Mouse (Mus musculus): ENCODE data around the gene Pga5. TPM values are rescaled to one million over a fixed set of nuclear protein-coding genes. Genes with fewer than 3 reads are reported as not detected.

Gene Pga5
- total RNA-seq, 2 experiments from 2014 or later: not detected

DNA sequence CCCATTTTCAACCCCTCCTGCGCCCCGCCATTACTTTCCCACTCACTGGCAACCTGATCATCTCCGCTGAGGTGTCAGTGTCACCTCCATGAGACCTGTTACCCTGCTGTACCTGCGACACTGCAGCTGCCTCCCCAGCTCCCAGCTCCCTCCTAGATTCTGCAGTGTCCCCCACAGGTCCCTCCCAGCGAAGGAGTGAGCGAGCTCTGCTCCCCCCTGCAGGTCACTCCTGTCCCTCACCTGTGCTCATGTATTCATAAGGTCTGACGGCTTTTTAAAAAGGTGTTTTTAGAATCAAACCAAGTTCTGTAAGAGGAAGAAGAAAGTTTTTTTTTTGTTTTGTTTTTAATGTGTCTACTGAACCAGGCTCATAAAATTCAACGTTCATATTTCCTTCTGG, 24.3 kb upstream of the Pga5 start:
- no peak for DNase-seq

DNA sequence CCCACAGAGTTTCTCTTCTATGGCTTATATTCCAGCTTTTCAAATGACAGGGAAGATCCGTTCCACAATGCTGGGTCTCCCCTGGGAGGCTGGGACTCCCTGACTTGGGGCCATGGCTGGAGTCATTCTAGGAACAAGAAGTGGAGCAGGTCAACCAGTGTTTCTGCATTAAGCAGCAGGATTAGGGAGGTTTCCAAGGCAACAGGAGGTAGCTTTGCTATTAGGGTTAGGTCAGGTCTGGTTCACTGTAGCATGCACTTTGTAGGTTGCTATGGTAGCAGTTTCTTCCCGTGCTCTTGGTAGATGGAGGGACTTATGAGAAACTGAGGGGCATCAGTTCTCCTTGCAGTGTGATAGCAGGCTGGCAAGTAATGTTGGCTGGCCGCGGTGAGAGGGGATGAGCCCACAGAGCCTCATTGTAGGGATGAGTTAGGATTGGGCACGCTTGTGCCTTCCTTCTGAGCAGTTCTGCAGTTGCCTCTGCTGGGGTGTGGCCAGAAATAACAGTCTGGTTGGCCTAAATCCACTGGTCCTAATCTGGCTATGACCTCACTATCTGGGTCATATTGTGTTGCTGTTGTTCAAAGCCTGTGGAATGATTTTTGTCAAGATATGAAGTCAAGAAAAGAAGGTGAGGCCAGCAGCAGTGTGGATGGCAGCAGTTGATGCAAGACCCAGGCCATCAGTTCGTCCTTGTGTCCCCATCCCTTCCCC, 23.3 kb upstream of the Pga5 start:
- DNase-seq: peak; percentile 44

DNA sequence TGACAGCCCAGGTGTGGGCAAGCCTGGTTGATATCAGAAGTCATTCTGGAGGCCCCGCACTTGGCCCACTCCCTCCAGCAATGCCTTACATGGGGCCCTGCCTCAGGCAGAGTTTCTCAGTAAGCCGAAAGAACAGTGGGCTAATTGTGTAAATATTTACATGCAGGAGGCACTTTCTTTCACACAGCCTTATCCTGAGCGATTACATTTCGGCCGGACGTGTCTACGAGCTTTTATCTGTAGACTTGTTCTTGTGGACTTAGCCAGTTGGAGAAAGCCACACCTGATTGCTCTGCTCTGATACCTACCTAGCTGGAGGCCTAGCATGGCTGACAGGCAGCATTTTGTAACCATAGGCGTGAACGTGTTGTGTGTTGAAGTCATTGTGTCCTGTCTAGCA, 22.0 kb upstream of the Pga5 start:
- DNase-seq: no peak

DNA sequence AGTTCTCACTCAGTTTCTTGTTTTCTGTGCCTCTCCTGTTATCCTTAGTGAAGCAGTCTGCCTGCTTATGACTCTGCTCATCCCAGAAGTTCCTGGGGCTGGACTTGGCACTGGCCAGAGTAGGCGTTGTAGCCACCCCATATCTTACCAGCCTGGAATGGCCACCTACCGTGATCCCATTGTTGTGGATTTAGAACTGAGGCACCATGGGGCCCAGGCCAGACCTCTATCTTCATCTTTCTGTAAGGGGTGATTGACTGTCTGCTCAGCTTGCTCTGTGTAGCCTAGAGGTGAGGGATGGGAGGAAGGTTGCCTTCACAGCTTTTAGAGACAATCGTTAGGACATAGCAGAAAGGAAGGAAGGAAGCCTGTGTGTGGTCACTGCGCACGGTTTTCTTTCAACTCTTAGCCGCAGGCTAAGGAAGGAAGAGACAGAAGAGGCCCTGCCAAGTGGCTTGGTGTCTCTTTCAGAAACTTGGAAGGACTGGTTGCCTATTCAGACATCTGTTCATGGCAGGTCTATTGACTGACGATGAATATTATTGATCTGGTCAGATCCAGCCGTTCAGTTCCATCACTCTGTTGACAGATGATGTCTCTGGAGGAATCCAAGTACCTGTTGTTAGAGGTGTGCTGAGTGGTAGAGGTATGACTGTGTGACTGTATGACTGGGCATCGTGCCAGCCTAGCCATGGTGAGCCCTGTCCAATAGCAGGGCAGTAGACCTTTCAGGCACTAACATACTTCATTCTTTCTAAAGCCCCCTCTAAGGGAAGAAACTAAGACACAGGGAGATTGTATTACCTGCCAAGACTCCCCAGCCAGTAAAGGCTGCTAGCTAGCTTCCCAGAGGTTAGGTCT, 20.5 kb upstream of the Pga5 start:
- no peak for DNase-seq

DNA sequence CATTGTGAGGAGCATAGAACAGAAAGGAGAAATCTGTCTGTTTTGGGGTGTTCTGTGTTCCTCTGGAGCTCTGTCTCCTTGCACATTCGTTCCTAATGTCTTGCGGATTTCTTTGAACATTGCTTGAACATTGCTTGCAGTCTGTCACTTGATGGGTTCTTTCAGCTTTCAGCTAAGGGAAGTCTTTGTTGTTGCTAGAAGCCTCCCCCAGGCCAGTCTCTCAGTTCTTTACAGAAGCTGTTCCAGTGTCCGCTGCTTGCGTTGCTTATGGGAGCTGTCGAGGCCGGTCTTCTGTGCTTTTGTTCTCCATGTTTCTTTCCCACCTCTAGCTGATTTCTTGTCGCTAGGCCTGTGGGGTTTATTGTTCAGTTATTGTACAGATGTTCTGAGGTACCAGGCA, 17.9 kb upstream of the Pga5 start:
- no peak for DNase-seq

DNA sequence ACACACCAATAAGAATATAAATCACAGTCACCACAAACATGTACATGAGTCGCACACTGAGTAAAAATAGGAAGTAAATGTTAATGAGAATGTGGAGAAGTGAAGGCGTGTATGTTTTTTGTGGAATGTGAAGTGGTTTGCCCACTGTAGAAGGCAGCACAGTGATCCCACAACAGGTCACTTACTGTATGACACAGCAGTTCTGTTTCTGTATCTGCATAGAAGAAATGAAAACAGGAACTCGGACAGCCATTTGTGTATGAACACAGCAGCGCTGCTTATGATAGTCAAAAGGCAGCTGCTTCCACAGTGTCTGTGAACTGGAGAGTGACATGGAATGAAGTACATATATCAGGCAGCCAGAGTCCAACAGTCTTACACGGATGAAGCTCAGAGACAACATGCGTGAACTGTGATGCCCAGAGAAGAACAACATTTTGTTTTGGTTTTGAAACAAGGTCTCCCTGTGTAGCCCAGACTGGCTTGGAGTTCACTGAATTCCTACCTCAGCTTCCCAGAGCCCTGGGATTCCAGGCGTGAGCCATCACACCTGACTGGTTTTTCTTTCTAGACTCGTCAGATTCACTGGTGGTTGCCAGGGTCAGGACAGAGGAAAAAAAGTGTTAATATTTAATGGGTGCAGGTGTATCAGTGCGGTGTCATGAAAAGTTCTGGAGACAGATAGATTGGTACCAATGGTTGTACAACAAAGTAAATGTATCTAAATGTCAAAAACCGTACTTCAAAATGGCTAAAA, 16.2 kb upstream of the Pga5 start:
- DNase-seq: no peak

DNA sequence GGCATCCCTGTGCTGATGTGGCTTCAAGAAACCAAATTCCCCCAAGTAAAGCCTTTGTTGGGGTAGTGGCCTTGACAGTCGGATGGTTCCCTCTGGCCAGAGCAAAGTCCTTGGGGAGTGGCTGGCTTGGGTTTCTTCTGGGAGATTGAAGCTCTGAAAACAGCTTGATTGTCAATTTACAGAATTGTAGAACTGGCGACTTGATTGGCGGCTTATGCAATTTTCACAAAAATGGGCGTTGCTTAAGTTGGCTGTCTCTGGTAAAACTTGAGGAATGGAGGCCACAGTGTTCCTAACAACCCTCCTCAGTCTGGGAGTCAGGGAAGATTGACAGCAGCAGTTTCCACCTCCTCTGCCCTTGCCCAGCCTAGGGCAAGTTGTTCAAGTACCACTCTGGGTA, 14.5 kb upstream of the Pga5 start:
- DNase-seq: no peak

DNA sequence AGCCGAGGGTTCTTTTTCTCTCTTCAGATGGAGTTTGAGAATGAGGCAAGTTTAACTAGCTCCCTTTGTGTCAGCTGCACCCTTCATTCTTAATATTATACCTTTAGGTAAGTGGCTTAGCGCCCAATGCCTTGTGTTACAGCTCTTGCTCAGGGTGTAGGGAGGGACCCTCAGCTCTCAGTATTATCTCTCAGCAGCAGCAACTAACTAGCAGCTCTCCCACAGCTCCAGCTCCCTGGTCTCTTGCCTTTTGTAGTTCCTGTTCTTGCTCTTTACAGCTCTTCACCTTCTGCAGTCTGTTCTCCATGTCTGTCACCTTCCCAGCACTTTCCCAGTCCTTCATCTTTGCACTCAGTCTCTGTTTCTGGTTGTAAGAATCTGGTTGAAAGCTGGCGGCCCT, 13.8 kb upstream of the Pga5 start:
- DNase-seq: no peak

DNA sequence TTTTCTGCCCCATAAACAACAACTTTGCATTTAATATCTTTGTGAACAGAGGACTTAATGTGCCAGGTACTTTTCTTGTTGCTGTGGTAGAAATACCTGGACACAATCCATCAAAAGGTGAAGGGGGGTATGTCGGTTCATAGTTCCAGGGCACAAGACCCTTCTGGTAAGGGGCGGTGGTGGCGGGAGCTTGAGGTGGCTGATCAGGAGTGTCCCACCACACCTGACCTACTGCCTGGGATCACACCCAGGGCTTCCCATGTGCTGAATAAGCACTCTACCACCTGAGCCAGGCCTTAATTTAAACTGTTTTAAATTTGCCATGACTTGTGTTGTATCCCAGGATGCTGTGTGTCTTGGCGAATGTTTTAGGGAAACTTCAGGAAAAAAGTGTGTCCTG, 13.2 kb upstream of the Pga5 start:
- no peak for DNase-seq

DNA sequence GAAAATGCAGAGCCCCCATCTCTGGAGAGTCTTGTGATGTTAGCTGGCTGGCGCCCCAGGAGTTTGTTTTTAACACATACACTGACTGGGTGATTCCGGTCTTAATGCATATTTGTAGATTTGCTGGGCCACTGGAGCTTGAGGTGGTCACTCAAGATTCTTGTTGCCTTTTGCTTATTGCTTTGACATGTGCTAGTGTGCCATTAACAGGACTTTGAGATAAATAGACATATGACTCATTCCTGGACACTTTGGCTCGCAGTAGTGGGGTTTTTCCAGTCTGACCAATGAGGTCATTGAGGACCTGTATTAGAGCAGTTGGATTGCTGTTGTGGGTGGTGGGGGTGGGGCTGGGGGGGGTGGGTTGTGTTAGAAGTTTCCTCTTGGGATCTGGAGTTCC, 12.5 kb upstream of the Pga5 start:
- no peak for DNase-seq

DNA sequence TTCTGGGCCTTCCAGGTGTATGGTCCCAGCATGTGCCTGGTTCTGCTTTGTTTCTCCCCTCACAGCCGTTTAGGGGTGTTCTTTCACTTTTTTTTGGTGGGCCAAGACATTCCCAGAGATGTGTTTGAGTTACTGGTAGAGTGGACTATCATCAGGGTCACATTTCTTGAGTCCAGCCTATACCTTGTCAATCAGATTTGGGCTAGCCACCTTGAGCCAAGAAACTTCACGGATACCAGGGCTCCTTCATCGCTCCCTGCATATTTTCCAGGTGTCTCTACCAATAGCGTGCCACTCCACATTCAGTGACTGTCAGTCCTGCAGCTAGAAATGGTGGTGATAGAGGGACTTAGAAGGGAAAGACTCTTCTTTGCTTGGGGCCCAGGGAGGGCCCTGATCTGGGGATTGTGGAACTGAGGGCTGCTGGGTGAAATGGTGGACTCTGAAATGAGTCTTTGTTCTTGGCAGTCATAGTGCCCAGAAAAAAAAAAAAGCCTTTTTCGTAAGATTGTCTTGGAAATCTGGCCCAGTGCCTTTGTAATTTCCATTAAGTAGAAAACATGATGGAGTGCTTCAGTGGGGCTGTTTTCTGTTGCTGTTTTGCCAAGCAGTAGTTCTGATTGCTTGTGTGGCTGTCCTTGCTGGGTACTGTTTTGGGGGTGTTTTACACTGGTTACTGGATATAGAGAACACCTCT, 11.7 kb upstream of the Pga5 start:
- no peak for DNase-seq

DNA sequence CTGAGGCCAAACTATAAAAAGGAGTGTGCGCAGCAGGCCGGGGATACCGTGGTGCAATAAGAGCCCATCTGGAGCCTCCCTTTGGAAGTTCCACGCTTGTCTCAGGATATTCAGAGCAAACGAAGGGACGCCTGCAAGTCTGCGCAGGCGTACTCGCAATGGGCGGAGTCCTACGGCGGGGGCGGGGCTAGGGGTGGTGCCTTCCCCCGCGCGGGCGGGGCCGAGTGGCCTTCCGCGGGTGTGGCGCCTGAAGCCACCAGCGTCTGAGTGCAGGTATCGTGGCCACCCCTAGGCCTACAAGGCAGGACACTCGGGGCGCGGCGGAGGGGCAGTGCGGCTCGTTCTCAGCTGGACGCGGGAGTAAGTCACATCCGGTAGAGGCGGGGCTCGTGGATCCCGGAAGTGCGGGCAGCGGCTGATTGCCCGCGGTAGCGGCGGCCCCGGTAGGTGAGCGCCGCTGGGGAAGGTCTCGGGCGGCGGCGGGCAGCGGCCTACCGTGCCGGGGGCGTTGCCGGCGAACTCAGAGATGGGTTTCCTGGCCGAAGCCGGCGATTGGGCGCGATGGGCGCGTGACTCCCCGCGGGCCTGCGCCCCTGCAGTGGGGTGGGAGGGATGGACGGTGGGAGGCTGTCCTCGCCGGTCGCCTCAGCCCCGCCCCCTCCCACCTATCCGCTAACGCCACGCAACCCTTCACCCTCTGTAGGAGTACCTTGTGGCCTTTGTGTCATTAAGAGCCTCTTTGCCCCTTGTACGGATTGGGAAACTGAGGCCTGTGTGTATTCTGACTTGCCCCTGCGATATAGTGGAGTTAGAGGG, 10.9 kb upstream of the Pga5 start, which contains the start of gene Vps37c:
Vps37c (plus strand) TSS at position 199 of the 816 bp plus-strand sequence.
- peak; percentile 98 for DNase-seq

DNA sequence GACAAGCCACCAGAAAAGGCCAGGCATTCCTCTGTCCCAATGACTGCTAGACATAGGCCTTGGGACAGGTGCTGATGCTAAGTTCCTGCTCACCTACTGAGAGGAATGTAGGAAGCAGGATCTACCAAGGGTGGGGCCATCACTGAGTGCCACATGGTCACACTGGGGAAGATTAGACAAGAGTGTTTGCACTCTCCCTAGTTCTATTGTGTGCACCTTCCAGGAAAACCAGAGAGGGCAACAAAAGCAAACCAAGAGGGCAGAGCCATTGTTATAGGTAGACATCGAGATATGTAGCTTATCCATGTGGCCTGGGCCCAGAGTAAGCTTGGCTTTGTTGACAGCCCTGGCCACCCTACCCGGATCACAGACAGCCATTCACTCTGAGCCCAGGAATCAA, 7.9 kb upstream of the Pga5 start:
- DNase-seq: no peak

DNA sequence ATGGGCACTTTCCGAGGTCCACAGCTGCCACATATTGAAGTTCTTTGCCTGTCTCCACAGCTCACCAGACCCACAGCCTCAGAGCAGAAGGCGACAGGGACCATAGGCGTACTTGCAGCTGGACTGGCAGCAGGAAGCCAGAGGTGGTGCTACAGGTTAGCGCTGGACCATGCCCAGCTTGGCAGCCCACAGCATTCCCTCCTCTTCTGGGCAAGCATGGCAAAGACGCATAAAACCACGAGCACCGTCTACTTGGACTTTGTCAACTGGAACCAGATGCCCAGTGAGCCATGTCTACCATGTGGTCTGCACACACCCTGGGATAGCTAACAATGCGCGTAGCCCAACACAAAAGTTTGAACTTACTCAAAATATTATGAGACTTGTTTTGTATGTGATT, 7.2 kb upstream of the Pga5 start:
- DNase-seq: no peak

DNA sequence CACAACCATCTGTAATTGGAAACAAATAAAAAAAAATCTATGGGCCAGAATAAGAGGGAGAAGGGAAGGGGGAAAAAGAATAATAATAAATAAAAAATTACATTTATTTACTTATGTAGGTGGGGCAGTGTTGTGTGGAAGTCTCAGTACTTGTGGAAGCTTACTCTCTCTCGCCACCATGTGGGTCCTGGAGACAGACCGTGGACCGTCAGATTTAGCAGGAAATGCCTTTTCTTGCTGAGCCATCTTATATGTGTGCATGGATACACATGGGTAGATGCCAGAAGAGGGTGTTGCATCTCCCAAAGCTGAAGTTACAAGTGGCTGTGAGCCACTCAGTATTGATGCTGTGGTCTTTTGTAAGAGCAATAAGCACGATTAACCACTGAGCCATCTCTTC, 3.7 kb upstream of the Pga5 start:
- DNase-seq: no peak

DNA sequence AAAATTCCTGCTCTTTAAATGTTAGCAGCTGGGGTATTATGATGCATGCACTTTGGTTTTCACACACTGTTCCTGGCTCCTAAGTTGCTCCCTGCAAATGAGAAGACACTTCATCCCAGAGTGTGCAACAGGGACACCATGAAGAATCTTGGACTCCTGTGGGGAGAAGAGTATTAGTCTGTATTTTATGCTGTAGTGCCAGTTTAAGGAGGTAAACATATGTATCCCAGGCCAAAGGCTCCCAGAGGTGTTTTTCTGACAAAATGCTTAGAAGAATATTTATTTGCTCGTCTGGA, 849 bp upstream of the Pga5 start:
- no peak for DNase-seq

DNA sequence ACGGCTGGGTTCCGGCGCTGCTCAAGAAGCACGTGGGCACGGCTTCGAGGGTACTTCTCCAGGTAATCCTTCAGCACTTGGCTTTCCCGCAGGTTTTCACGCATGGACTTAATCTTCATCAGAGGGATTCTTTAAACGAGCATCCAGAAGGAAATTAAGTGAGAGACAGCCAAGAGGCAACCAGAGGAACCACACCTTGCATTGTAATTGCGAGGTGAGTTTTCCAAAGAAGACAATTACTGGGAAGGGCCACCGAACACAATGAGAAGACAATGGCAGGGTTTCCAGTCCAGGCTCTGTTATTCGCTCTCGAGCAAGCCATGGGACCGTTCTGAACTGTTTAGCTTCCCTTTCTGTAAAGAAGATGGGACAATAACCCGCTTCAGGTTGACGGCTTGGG, 1.2 kb downstream of the Pga5 start:
- DNase-seq: no peak

DNA sequence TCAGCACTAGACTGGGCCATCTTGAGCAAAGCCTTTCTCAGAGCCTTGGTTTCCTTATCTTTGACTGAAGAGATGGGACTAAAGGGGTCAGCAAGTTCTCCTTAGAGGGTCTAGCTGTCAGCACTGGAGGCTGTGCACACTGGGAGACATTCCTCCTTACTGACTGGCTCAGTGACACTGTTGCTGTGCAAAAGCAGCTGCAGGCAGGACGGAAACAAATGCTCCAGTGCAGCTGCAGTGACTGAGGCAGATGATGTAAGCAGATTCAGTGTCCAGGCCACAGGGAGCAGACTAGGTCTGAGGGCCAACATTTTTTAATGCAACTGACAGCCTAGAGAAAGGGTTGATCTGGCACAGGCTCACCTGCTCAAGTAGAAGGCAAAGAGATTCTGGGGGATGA, 4.6 kb downstream of the Pga5 start:
- DNase-seq: no peak

DNA sequence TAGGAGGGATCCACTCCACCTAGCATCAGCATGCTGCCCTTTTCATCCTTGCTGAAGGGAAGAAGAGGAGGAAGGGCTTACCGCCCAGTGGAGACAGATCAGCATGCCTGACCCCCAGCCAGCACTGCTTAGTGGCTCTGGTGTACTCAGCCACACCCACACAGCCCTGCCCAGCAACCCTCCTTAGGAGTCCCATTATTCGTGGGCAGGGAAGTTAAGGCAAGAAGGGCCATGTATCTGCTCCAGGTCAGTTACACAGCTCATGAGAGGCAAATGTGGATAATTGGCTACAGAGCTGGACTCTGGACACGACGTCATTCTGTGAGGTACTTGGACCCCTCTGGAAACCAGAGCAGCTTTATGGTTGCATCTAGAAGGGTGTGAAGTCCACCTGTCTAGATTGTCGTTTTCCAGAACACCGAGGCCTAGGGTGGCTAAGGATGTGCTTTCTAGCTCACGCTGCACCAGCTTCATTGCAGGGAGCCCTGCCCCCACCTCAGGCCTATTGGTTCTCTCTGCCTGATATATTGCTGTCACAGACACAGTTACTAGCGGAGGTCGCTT, 5.9 kb downstream of the Pga5 start:
- DNase-seq: no peak

DNA sequence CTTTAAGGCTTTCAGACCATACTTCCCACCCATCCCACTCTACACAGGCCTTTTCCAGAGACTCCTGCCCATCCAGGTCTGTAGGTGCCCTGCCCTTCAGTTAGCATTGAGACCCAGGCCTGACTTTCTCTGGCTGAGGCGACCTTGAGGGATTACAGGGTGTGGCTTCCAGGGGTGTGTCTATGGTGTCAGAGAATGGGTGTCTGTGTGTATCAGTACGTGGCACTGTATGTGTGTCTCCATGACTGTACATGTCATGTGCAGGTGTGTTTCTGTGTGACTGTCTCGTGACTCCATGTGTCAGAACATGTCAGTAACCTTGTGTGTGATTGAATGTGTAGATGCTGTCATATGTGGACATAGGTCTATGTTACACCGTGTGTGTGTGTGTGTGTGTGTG, 6.6 kb downstream of the Pga5 start:
- DNase-seq: no peak

DNA sequence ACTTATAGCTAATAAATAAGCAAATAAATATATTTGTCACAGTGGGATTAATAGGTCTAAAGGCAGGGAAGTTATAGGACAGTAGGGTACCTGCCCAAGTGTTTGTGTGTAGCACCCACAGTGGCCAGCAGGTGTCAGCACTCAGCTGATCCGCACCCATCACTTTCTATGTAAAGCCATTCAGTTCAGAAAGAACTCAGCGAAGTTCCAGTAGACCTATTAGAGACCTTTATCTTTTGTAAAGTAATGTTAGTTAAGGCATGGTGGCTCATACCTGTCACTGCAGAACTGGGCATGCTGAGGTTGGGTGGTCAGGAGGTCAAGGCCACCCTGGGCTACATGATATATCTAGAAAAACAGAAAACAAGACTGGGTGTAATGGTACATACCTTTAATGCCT, 12.4 kb downstream of the Pga5 start:
- DNase-seq: peak; percentile 74

Data from gastrocnemius, postnatal 10 days (tissue).